Mouse (Mus musculus) ES-E14 (cell line): Measurements from ENCODE around the gene Zcchc8. TPM values are rescaled to one million over a fixed set of nuclear protein-coding genes. Genes with fewer than 3 reads are reported as not detected.
A peak's percentile ranks its signal among the peaks of the same experiment; 100 is the strongest.
"Not testable (repeated sequence)": the region's sequence is repeated elsewhere in the genome, so short reads cannot be mapped to it uniquely, and the experiment has no call there.

Experiments used
- DNase-seq: peaks from one replicate; pipeline ENCODE4 v3.0.0-alpha.2; 2013; ENCODE audit warnings: low read depth, low spot score
- H3K27ac ChIP-seq: 2 replicates; pipeline ENCODE4 v1.5.1; 2012; ENCODE audit warnings: low read depth, mild to moderate bottlenecking, low read length, moderate library complexity, mixed read lengths; ENCODE audit not compliant: poor library complexity, insufficient read depth, severe bottlenecking
- H3K36me3 ChIP-seq: 2 replicates; pipeline ENCODE4 v1.6.1; 2012; ENCODE audit warnings: mild to moderate bottlenecking, low read length, moderate library complexity, mixed read lengths; ENCODE audit not compliant: control insufficient read depth, poor library complexity, insufficient read depth, severe bottlenecking
- H3K4me1 ChIP-seq, 2 experiments: fragments of 150-350 bp in 1 of 2; sonication (generic) in 1 of 2; 2 replicates each; pipeline ENCODE4 v1.6.1; 2012; ENCODE audit warnings: low read length in 2 of 2, mild to moderate bottlenecking in 1 of 2, mixed read lengths in 1 of 2; ENCODE audit not compliant: control insufficient read depth in 2 of 2, insufficient read depth in 2 of 2, poor library complexity in 1 of 2
- H3K4me3 ChIP-seq, 2 experiments: fragments of 150-350 bp in 1 of 2; sonication (generic) in 1 of 2; 2 replicates each; pipeline ENCODE4 v1.5.1; 2012; ENCODE audit warnings: low read length in 2 of 2, low read depth in 1 of 2, mild to moderate bottlenecking in 1 of 2, mixed read lengths in 1 of 2; ENCODE audit not compliant: insufficient read depth in 1 of 2, poor library complexity in 1 of 2, severe bottlenecking in 1 of 2
- H3K9ac ChIP-seq: 2 replicates; pipeline ENCODE4 v1.6.1; 2012; ENCODE audit warnings: low read depth, mild to moderate bottlenecking, low read length, mixed read lengths; ENCODE audit not compliant: poor library complexity, insufficient read depth, severe bottlenecking
- H3K9me3 ChIP-seq: fragments of 150-350 bp; sonication (generic); 2 replicates; pipeline ENCODE4 v1.6.1; 2012; ENCODE audit warnings: low read depth, mild to moderate bottlenecking, low read length; ENCODE audit not compliant: control insufficient read depth, insufficient read depth
- CHD2 ChIP-seq: IDR thresholded peaks from 2 replicates; pipeline ENCODE4 v1.6.1; 2014; ENCODE audit warnings: mild to moderate bottlenecking, low read depth, low read length, inconsistent platforms
- HCFC1 ChIP-seq: IDR thresholded peaks from 2 replicates; pipeline ENCODE4 v1.6.1; 2012; ENCODE audit warnings: low read length, inconsistent platforms, borderline replicate concordance; ENCODE audit not compliant: insufficient read depth
- MAFK ChIP-seq: IDR thresholded peaks from 2 replicates; pipeline ENCODE4 v1.6.1; 2014; ENCODE audit warnings: mild to moderate bottlenecking, low read depth, low read length, inconsistent platforms; ENCODE audit not compliant: insufficient read depth
- ZC3H11A ChIP-seq: IDR thresholded peaks from 2 replicates; pipeline ENCODE4 v1.6.1; 2012; ENCODE audit warnings: low read depth, mild to moderate bottlenecking, inconsistent platforms, low read length, borderline replicate concordance
- ZNF384 ChIP-seq: IDR thresholded peaks from 2 replicates; pipeline ENCODE4 v1.6.1; 2012; ENCODE audit warnings: low read depth, low read length, inconsistent platforms
- in situ Hi-C, 2 experiments: fragments of 600-800 bp; cut with MboI; formaldehyde crosslinking; loops; one replicate each; pipeline ENCODE4 v1.15.1; 2025; ENCODE audit warnings: low sequenced_read_pairs in 2 of 2, inconsistent platforms in 1 of 2; ENCODE audit not compliant: unreplicated experiment in 2 of 2
- total RNA-seq: library from RNA; depleted of rRNA; stranded (reverse); fragments of 300-350 nt; gene quantifications from 2 replicates; pipeline ENCODE4 v1.2.3, GENCODE M21; 2012; rRNA removed

The Zcchc8 gene
- total RNA-seq = 33.0 and 35.2 TPM in 2 replicates

DNA sequence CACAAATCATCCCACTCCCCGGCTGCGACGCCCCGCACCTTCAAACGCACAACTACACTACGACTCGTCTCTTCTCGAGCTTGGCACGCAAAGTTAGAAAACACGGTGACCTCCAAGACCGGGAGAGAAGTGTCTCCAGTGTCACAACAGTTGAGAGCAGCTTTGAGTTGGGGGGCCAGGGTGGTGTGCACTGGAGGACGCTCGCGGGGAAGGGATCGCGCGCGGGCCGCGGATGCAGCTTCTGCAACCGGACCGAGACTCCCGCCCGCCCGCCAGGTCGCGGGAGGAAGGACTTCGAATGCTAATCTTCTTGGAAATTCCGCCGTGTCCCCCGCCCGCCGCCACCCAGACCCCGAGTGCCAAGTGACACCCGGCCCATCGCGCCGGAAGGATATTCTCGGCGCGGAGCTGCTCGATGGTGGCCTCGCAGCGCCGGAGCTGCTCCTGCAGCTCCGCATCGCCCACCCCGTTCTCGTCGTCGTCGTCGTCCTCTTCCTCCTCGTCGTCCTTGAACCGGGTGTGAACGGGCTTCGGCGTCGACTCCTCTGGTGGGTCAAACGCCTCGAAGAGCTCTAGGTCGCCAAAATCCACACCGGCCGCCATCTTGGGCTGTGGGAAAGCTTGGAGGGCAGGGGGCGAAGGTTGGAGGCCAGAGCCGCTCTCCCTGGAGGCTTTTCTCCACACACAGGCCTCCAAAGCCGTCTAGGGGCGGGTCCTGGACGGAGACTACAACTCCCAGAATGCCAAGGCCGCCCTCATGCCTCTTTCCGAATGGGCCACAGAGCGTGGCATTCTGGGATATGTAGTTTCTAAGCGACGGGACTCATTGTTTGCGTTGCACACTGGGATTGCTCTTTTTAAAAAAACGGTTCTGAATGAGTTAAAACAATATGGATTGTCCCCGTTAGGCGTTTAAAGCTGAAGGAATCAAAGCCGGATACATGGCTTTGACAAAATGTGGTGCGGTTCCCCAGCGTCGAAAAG, at the start of gene Zcchc8:
Gene Zcchc8, minus strand, starts transcription at position 773 of the 984 bp plus-strand sequence.
- Histone ChIP-seq H3K27ac (peak within 1 kb of the TSS; percentile 25; the same call in 1 of the 2 replicates), H3K4me1 (peaks cover 3% of the 10 kb centered on the region in 2 experiments; a peak in 2 of 4 replicates), H3K9me3 (no peaks in the 10 kb centered on the region), H3K9ac (peak within 1 kb of the TSS; percentile 91), H3K4me3 (peak within 1 kb of the TSS; percentile 85 to 96), H3K36me3 (peaks cover 9% of the 10 kb centered on the region)
- in situ Hi-C loops = no loop called here
- peak; percentile 97 for DNase-seq
- TF ChIP-seq MAFK (no peak), HCFC1 (peak; percentile 100), ZC3H11A (no peak), ZNF384 (peak; percentile 96), CHD2 (peak; percentile 66; the same call in 1 of the 2 replicates)

DNA sequence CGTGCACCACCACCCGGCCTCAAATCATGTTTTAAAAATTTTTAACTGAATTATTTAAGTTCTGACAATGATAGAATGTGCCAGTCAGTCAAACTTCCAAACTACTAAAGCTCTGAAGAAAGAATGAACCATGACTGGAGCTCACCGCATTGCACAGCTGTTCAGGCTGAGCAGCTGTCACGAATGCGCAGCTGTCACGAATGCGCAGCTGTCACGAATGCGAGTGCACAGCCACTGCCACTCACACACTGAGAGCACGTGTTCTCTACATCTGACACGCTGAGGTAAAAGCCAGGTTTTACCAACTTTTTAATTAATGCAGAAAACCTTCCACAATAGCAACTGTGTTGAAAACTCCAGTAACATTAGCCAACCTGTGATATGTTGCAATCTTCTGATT, 45.6 kb upstream of the Zcchc8 start:
- H3K9ac ChIP-seq, H3K27ac ChIP-seq, DNase-seq, H3K4me1 ChIP-seq, H3K9me3 ChIP-seq, H3K4me3 ChIP-seq: not testable (repeated sequence)
- H3K36me3 ChIP-seq = peaks cover 42% of the 10 kb centered on the region
- in situ Hi-C loops = loop anchor here in 1 of 2 experiments (25.0 kb wide), 1 partner anchor 621 kb away; no protein-coding TSS in a partner anchor

- DNase-seq = no peak
- Histone ChIP-seq H3K9me3 (no peaks in the 10 kb centered on the region), H3K27ac (no peak overlapping the region), H3K4me3 (no peak overlapping the region), H3K9ac (no peak overlapping the region), H3K4me1 (no peaks in the 10 kb centered on the region), H3K36me3 (peaks cover 35% of the 10 kb centered on the region)
- no peak for TF ChIP-seq ZNF384
- no peak for TF ChIP-seq MAFK
- TF ChIP-seq ZC3H11A = no peak
- TF ChIP-seq CHD2 = no peak
- no peak for TF ChIP-seq HCFC1
- in situ Hi-C loops = loop anchor here in 1 of 2 experiments (25.0 kb wide), 1 partner anchor 622 kb away; no protein-coding TSS in a partner anchor
Observed at GRCm38 (mm10) chr5:123765506-123765905, 44.6 kb upstream of the Zcchc8 start.

DNA sequence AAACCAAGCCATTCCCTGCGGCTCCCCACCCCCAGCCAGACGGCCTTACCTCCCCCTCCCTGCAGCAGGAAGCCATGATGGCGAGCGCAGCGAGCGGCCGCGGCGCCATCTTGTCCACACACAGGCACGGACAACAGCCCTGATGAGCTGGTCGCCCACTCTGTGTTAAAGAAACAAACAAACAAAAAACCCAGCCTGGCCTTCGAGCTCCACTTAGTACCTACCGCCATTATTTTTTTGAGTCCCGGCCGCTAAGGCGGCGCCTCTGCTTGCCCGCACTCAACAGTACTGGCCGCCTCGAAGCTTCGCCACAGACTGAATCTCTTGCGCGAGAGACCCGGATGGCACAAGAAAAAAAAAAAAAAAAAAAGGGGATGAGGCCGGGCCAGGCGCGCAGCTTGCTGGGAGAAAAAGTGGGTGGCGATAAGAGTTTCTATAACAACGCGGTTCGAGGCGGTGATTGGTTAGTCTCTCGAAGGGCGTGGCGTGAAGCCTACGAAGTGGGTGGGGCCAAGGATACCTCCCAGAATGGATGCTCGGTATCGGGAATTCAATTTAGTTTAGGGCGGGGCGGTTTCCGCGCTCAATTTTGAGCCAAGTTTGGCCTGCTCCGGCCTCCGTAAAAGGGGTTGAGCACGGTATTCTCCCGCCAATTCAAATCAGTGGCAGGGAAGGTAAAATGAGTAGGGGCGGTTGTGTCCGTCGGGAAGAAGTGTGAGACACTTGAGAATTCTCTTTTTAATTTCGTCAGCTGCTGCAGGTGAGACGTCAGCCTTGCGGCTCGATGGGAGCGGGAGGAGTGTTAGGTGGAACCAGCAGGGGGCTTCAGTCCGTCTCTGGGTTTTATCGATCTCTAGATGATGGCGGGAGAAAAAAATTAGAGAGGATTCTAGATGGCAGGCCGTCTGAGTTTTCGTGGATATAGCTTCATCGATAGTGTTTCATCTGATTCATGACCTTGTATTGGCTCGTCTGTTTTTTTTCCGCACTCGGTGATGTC, 28.5 kb upstream of the Zcchc8 start, which contains the start of the genes Rsrc2 and Kntc1:
Gene Rsrc2, minus strand, starts transcription at position 350 of the 1,000 bp plus-strand sequence.
Gene Kntc1, plus strand, starts transcription at position 652 of the 1,000 bp plus-strand sequence.
- in situ Hi-C loops = loop anchor here in 1 of 2 experiments (25.0 kb wide), 1 partner anchor 638 kb away; no protein-coding TSS in a partner anchor
- TF ChIP-seq ZNF384 (peak; percentile 99), HCFC1 (peak; percentile 74), ZC3H11A (no peak), CHD2 (no peak), MAFK (0 out of 2 replicates have a peak, but pooled peaks have one; percentile 27)
- Histone ChIP-seq H3K4me3 (peak within 1 kb of the TSS; percentile 86 to 97), H3K9me3 (no peaks in the 10 kb centered on the region), H3K27ac (peak within 1 kb of the TSS; percentile 93), H3K9ac (peak within 1 kb of the TSS; percentile 99), H3K36me3 (peaks cover 9% of the 10 kb centered on the region), H3K4me1 (peaks cover 2 to 5% of the 10 kb centered on the region in 2 experiments; a peak in 2 of 4 replicates)
- peak; percentile 99 for DNase-seq
